8 mouse cellular contexts compared by ENCODE assay signal in the genomic region with DNA sequence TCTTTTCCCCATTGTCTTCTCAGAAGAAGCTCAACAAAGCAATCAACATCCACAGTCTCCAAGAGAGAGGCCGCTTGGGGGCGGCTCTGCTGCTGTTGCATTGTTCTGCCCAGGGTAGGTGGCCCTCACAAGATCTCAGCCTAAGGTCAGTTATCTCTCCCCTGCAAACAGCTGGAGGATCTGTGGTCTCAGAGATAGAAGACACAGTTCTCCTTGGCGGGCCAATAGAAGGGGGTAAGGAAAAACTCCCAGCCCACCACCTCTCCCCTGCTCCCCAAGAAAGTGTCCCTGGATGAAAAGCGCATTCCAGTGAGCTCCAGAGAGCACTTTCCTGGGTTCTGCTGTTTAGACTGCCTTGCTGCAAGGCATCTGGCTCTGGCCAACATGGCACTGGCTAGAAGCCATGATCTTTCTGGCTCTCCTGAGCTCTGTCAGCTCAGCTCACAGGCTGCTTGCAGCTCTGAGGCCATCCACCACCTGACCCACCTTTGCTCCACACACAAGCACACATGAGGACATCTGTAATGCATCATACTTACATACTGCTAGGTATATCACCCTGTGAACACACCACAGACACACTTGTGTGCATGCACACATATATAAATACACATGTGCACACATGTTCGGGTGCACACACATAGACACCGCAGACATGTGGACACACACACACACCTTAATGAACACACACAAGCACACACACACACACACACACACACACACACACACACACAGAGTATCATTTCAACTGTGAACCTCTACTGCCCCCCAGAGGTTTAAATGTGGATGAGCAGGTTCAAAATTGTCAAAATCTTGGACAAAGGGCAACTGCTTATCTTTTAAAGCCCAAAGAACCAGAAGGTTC.
A peak's percentile ranks its signal among the peaks of the same experiment; 100 is the strongest.
DNase-seq lines count a peak whose midpoint lies in the region; ATAC-seq and TF ChIP-seq lines count a peak whose summit lies in the region.

No protein-coding gene starts in this region.

- WGBS in heart, adult 2 months, result 59% methylated on average over 6 of the region's 6 CpGs
- 22% methylated on average over 6 of the region's 6 CpGs for WGBS in liver, embryonic 13.5 days (ENCODE audit: insufficient replicate concordance)

- no peaks in the 10 kb centered on the region for H3K9me3 ChIP-seq in MEL (replicated peaks; ENCODE audit: insufficient read depth, low read length)
- no peaks in the 10 kb centered on the region for H3K9me3 ChIP-seq in liver, embryonic 13.5 days (replicated peaks)

- H3K9ac ChIP-seq in MEL (ENCODE audit: control insufficient read depth, low read depth, low read length, poor library complexity, severe bottlenecking), result no peak overlapping the region
- no peak overlapping the region for H3K9ac ChIP-seq in heart, adult 2 months (ENCODE audit: low read depth, low read length)
- no peak overlapping the region for H3K9ac ChIP-seq in liver, embryonic 13.5 days

- no peaks in the 10 kb centered on the region for H3K36me3 ChIP-seq in MEL (ENCODE audit: control insufficient read depth in 1 of 2, insufficient read depth in 2 of 2, low read length in 2 of 2)
- no peaks in the 10 kb centered on the region for H3K36me3 ChIP-seq in heart, adult 2 months (ENCODE audit: control insufficient read depth, insufficient read depth, low read length)
- H3K36me3 ChIP-seq in liver, embryonic 13.5 days, result no peaks in the 10 kb centered on the region

- intact Hi-C loops in heart, adult 2 months (cut with DNase I), result loop anchor here (1.0 to 10.0 kb wide), 4 partner anchors 246 to 569 kb away; a partner anchor contains a TSS

- TF ChIP-seq RAD21 in MEL (IDR thresholded peaks at IDR 0.05; ENCODE audit: low read depth, low read length), result peak; percentile 40

- TF ChIP-seq POLR2A in MEL (IDR thresholded peaks at IDR 0.05; ENCODE audit: control insufficient read depth in 1 of 2, insufficient read depth in 1 of 2, low read depth in 1 of 2, low read length in 2 of 2, poor library complexity in 1 of 2), result no peak
- no peak for TF ChIP-seq POLR2A in heart, adult 2 months (IDR thresholded peaks at IDR 0.05; ENCODE audit: insufficient read depth, low read depth, low read length)

- ATAC-seq in common myeloid progenitor, adult 5-6 weeks (replicated peaks; ENCODE audit: low read depth, poor library complexity, severe bottlenecking), result peak; percentile 55
- ATAC-seq in liver, embryonic 13.5 days (ENCODE audit: low read depth), result peak; percentile 71
- ATAC-seq in frontal cortex, adult (ENCODE audit: low TSS enrichment), result no peak

- H3K27ac ChIP-seq in MEL (ENCODE audit: control insufficient read depth, low read depth, low read length), result no peak overlapping the region
- H3K27ac ChIP-seq in heart, adult 2 months, result no peak overlapping the region; the same call in 1 of the 2 replicates
- no peak overlapping the region for H3K27ac ChIP-seq in liver, embryonic 13.5 days

- H3K27me3 ChIP-seq in MEL (ENCODE audit: control insufficient read depth in 1 of 2, insufficient read depth in 2 of 2, low read length in 2 of 2), result no peaks in the 10 kb centered on the region
- no peaks in the 10 kb centered on the region for H3K27me3 ChIP-seq in heart, adult 2 months (ENCODE audit: control insufficient read depth, insufficient read depth, low read length)
- H3K27me3 ChIP-seq in liver, embryonic 13.5 days, result no peaks in the 10 kb centered on the region

- no peaks in the 10 kb centered on the region for H3K4me1 ChIP-seq in MEL (ENCODE audit: control insufficient read depth in 1 of 2, insufficient read depth in 2 of 2, low read length in 2 of 2)
- peaks cover 11% of the 10 kb centered on the region for H3K4me1 ChIP-seq in heart, adult 2 months (ENCODE audit: control insufficient read depth, insufficient read depth, low read length)
- H3K4me1 ChIP-seq in liver, embryonic 13.5 days (replicated peaks), result peaks cover 19% of the 10 kb centered on the region

- peak; percentile 55 for DNase-seq in 416B (ENCODE audit: low read depth)
- DNase-seq in MEL (ENCODE audit: low read depth, low spot score), result peak; percentile 6
- peak; percentile 39 to 53 for DNase-seq in heart, adult 2 months
- DNase-seq in kidney, adult 11 months, result peak; percentile 31
- DNase-seq in liver, embryonic 13.5 days, result peak; percentile 30
- peak; percentile 11 to 32 for DNase-seq in natural killer cell, adult 2 months (ENCODE audit: low spot score in 2 of 2)

- no peak overlapping the region for H3K4me3 ChIP-seq in MEL (ENCODE audit: control insufficient read depth in 1 of 2, insufficient read depth in 1 of 2, low read depth in 2 of 2, low read length in 2 of 2)
- H3K4me3 ChIP-seq in heart, adult 2 months, result no peak overlapping the region
- H3K4me3 ChIP-seq in liver, embryonic 13.5 days (replicated peaks), result no peak overlapping the region

- peak in 1 of 3 experiments; percentile 45; a peak in 3 of 6 replicates for TF ChIP-seq CTCF in MEL (IDR thresholded peaks at IDR 0.05 in 2 of 3, conservative IDR thresholded peaks at IDR 0.05 in 1 of 3; ENCODE audit: control insufficient read depth in 1 of 3, insufficient read depth in 1 of 3, low read depth in 2 of 3, low read length in 3 of 3, poor library complexity in 1 of 3, severe bottlenecking in 1 of 3)
- peak; percentile 66 for TF ChIP-seq CTCF in heart, adult 2 months (IDR thresholded peaks at IDR 0.05)

- no peak for TF ChIP-seq EP300 in MEL (IDR thresholded peaks at IDR 0.05; ENCODE audit: low read depth in 1 of 2, low read length in 2 of 2)
- no peak for TF ChIP-seq EP300 in heart, adult 2 months (IDR thresholded peaks at IDR 0.05; ENCODE audit: insufficient read depth, low read depth, low read length)

- no peak overlapping the region for H3K4me2 ChIP-seq in liver, embryonic 13.5 days

- no peaks in the 10 kb centered on the region for H3K79me2 ChIP-seq in MEL (ENCODE audit: control insufficient read depth, insufficient read depth, low read length, poor library complexity)
- H3K79me2 ChIP-seq in heart, adult 2 months (replicated peaks; ENCODE audit: control insufficient read depth, insufficient read depth, low read length), result no peaks in the 10 kb centered on the region

TF ChIP-seq in MEL, 35 proteins besides CTCF, POLR2A, EP300 and RAD21:
- no peak for TF ChIP-seq MYB (IDR thresholded peaks at IDR 0.05; ENCODE audit: low read depth, low read length)
- peak; percentile 45 for TF ChIP-seq SMC3 (IDR thresholded peaks at IDR 0.05; ENCODE audit: low read depth, low read length)
- no peak for TF ChIP-seq TBP (IDR thresholded peaks at IDR 0.05; ENCODE audit: low read depth, low read length)
- no peak for TF ChIP-seq CHD2 (IDR thresholded peaks at IDR 0.05; ENCODE audit: low read length)
- no peak for TF ChIP-seq NRF1 (IDR thresholded peaks at IDR 0.05; ENCODE audit: insufficient read depth, low read depth, low read length, poor library complexity, severe bottlenecking)
- no peak for TF ChIP-seq TCF12 (IDR thresholded peaks at IDR 0.05; ENCODE audit: low read depth, low read length)
- TF ChIP-seq POLR2AphosphoS5 (IDR thresholded peaks at IDR 0.05; ENCODE audit: borderline replicate concordance, low read depth, low read length), result no peak
- peak; percentile 17 for TF ChIP-seq ZC3H11A (IDR thresholded peaks at IDR 0.05; ENCODE audit: low read depth, low read length)
- no peak for TF ChIP-seq GABPA (IDR thresholded peaks at IDR 0.05; ENCODE audit: low read depth, low read length)
- TF ChIP-seq ELF1 (IDR thresholded peaks at IDR 0.05; ENCODE audit: low read depth, low read length), result no peak
- TF ChIP-seq KAT2A (conservative IDR thresholded peaks at IDR 0.05; ENCODE audit: low read depth, low read length), result no peak
- no peak for TF ChIP-seq JUND (IDR thresholded peaks at IDR 0.05; ENCODE audit: low read depth, low read length)
- no peak for TF ChIP-seq RCOR1 (IDR thresholded peaks at IDR 0.05; ENCODE audit: low read depth, low read length)
- TF ChIP-seq USF1 (IDR thresholded peaks at IDR 0.05; ENCODE audit: low read depth, low read length), result no peak
- no peak for TF ChIP-seq MEF2A (IDR thresholded peaks at IDR 0.05; ENCODE audit: extremely low read depth, insufficient replicate concordance, low read depth, low read length, poor library complexity, severe bottlenecking)
- TF ChIP-seq CHD1 (IDR thresholded peaks at IDR 0.05; ENCODE audit: low read depth, low read length), result no peak
- no peak for TF ChIP-seq SIN3A (IDR thresholded peaks at IDR 0.05; ENCODE audit: low read length)
- TF ChIP-seq TAL1 (IDR thresholded peaks at IDR 0.05; ENCODE audit: low read length), result no peak
